Mouse (Mus musculus) heart, adult 2 months (tissue): ENCODE measurements around the gene Tmem52.

ENCODE experiments used
- CTCF ChIP-seq: fragments of 200-600 bp; IDR thresholded peaks from 2 replicates; pipeline ENCODE4 v1.8.1; 2022; ENCODE audit warnings: antibody characterized with exemption, mild to moderate bottlenecking, moderate library complexity
- EP300 ChIP-seq: fragments of 200-500 bp; IDR thresholded peaks from 2 replicates; pipeline ENCODE4 v1.6.1; 2011; ENCODE audit warnings: low read depth, low read length, control low read depth; ENCODE audit not compliant: insufficient read depth
- POLR2A ChIP-seq: fragments of 200-500 bp; IDR thresholded peaks from 2 replicates; pipeline ENCODE4 v1.6.1; 2011; ENCODE audit warnings: mild to moderate bottlenecking, low read depth, low read length, control low read depth; ENCODE audit not compliant: insufficient read depth

GRCm38 (mm10) chr4:155451597-155451996 lies 17.3 kb upstream of the Tmem52 start:
- TF ChIP-seq CTCF (no peak), EP300 (no peak), POLR2A (no peak)
